Mouse (Mus musculus) gastrocnemius, postnatal 14 days (tissue): ENCODE results near the gene Hid1. TPM values are rescaled to one million over a fixed set of nuclear protein-coding genes. Genes with fewer than 3 reads are reported as not detected.

Source experiments
- DNase-seq: peaks from one replicate; pipeline ENCODE4 v3.0.0; 2021; ENCODE audit warnings: mixed read lengths
- intact Hi-C: fragments of 180-260 bp; cut with DNase I; formaldehyde crosslinking; loops from one replicate; pipeline ENCODE4 v1.15.1; 2025; ENCODE audit warnings: low total_unique reads
- total RNA-seq, 2 experiments: library from RNA; stranded (reverse); gene quantifications; 2 replicates each; pipeline ENCODE4 v1.2.3; 2021

Hid1 gene
- total RNA-seq, 2 experiments from 2014 or later = 2.9 to 4.3 TPM

- no peak for DNase-seq
- intact Hi-C loops = no loop called here
Observed at GRCm38 (mm10) chr11:115377854-115378253, 10.3 kb upstream of the Hid1 start.

GRCm38 (mm10) chr11:115377254-115377653 is 9.7 kb upstream of the Hid1 start:
- no peak for DNase-seq
- intact Hi-C loops = no loop called here

- intact Hi-C loops = no loop called here
- DNase-seq = no peak
Observed at GRCm38 (mm10) chr11:115376722-115377121, 9.2 kb upstream of the Hid1 start.

GRCm38 (mm10) chr11:115374695-115375425 is 7.3 kb upstream of the Hid1 start:
- DNase-seq = no peak
- intact Hi-C loops = no loop called here

GRCm38 (mm10) chr11:115373805-115374694 is 6.5 kb upstream of the Hid1 start:
- intact Hi-C loops = no loop called here
- DNase-seq = peak; percentile 84

- DNase-seq = no peak
- intact Hi-C loops = no loop called here
Observed at GRCm38 (mm10) chr11:115372737-115373136, 5.2 kb upstream of the Hid1 start.

- no peak for DNase-seq
- intact Hi-C loops = no loop called here
Observed at GRCm38 (mm10) chr11:115372015-115372414, 4.5 kb upstream of the Hid1 start.

- intact Hi-C loops = no loop called here
- DNase-seq = no peak
Observed at GRCm38 (mm10) chr11:115371354-115371753, 3.8 kb upstream of the Hid1 start.

- intact Hi-C loops = no loop called here
- DNase-seq = no peak
Observed at GRCm38 (mm10) chr11:115370368-115370767, 2.8 kb upstream of the Hid1 start.

GRCm38 (mm10) chr11:115366706-115367394 is 706 bp downstream of the Hid1 start:
- intact Hi-C loops = no loop called here
- DNase-seq = no peak

- no peak for DNase-seq
- intact Hi-C loops = no loop called here
Observed at GRCm38 (mm10) chr11:115366039-115366705, 1.4 kb downstream of the Hid1 start.

- intact Hi-C loops = no loop called here
- DNase-seq = no peak
Observed at GRCm38 (mm10) chr11:115364136-115364535, 3.4 kb downstream of the Hid1 start.

- intact Hi-C loops = loop anchor here (2.0 to 5.0 kb wide), 2 partner anchors 68 to 113 kb away; no protein-coding TSS in a partner anchor
- DNase-seq = no peak
Observed at GRCm38 (mm10) chr11:115359726-115360125, 7.8 kb downstream of the Hid1 start.

GRCm38 (mm10) chr11:115359293-115359692 is 8.3 kb downstream of the Hid1 start:
- intact Hi-C loops = loop anchor here (2.0 to 5.0 kb wide), 2 partner anchors 68 to 114 kb away; no protein-coding TSS in a partner anchor
- no peak for DNase-seq

- intact Hi-C loops = loop anchor here (2.0 to 5.0 kb wide), 2 partner anchors 69 to 114 kb away; no protein-coding TSS in a partner anchor
- peak; percentile 66 for DNase-seq
Observed at GRCm38 (mm10) chr11:115358468-115358867, 9.1 kb downstream of the Hid1 start.

- DNase-seq = peak; percentile 71
- intact Hi-C loops = loop anchor here (2.0 kb wide), 1 partner anchor 31 kb away; the partner anchor contains the start of gene Ush1g
Observed at GRCm38 (mm10) chr11:115354183-115354582, 13.4 kb downstream of the Hid1 start.

GRCm38 (mm10) chr11:115353375-115353774 is 14.2 kb downstream of the Hid1 start:
- intact Hi-C loops = no loop called here
- no peak for DNase-seq

- intact Hi-C loops = no loop called here
- DNase-seq = no peak
Observed at GRCm38 (mm10) chr11:115349976-115350375, 17.6 kb downstream of the Hid1 start.

GRCm38 (mm10) chr11:115348681-115349248 is 18.8 kb downstream of the Hid1 start:
- no peak for DNase-seq
- intact Hi-C loops = no loop called here
